Mouse (Mus musculus) small intestine, adult 2 months (tissue): Measurements from ENCODE around the gene Olfr24. TPM values are rescaled to one million over a fixed set of nuclear protein-coding genes. Genes with fewer than 3 reads are reported as not detected.

Source experiments
- H3K27ac ChIP-seq: fragments of 200-500 bp; 2 replicates; pipeline ENCODE4 v1.5.1; 2012; ENCODE audit warnings: low read depth, low read length, control low read depth, inconsistent platforms; ENCODE audit not compliant: insufficient read depth
- H3K27me3 ChIP-seq: fragments of 200-500 bp; 2 replicates; pipeline ENCODE4 v1.6.1; 2012; ENCODE audit warnings: mild to moderate bottlenecking, moderate library complexity, low read length, inconsistent platforms; ENCODE audit not compliant: control insufficient read depth, insufficient read depth
- H3K36me3 ChIP-seq: fragments of 200-500 bp; 2 replicates; pipeline ENCODE4 v1.6.1; 2012; ENCODE audit warnings: mild to moderate bottlenecking, low read length, control low read depth, inconsistent platforms; ENCODE audit not compliant: control insufficient read depth, insufficient read depth
- H3K4me1 ChIP-seq: fragments of 200-500 bp; 2 replicates; pipeline ENCODE4 v1.6.1; 2012; ENCODE audit warnings: low read length, inconsistent platforms, mixed read lengths; ENCODE audit not compliant: control insufficient read depth, insufficient read depth, insufficient read length
- H3K4me3 ChIP-seq: fragments of 200-500 bp; 2 replicates; pipeline ENCODE4 v1.5.1; 2012; ENCODE audit warnings: low read depth, mild to moderate bottlenecking, control low read depth, inconsistent platforms, low read length, moderate library complexity
- CTCF ChIP-seq: fragments of 200-500 bp; IDR thresholded peaks from 2 replicates; pipeline ENCODE4 v1.5.1; 2012; ENCODE audit warnings: low read depth, mild to moderate bottlenecking, control low read depth, inconsistent platforms, low read length, moderate library complexity, mixed read lengths; ENCODE audit not compliant: insufficient replicate concordance, insufficient read length; ENCODE audit errors: extremely low read depth
- POLR2A ChIP-seq: fragments of 200-500 bp; IDR thresholded peaks from 2 replicates; pipeline ENCODE4 v1.6.1; 2012; ENCODE audit warnings: low read depth, mild to moderate bottlenecking, control low read depth, inconsistent platforms, low read length, moderate library complexity
- WGBS: fragments of 180-500 bp; shearing (Covaris S2); methylation state at CpG from one replicate; pipeline ENCODE4 v1.1.7; 2018; 5-methylcytosine and 5-hydroxymethylcytosine counted together
- polyA plus RNA-seq: library from polyadenylated mRNA; depleted of rRNA; stranded (reverse); fragments of >200 nt; gene quantifications from 2 replicates; pipeline ENCODE4 v1.2.3, GENCODE M21; 2012; rRNA removed

The Olfr24 gene
- polyA plus RNA-seq, 1 experiment, result not detected

DNA sequence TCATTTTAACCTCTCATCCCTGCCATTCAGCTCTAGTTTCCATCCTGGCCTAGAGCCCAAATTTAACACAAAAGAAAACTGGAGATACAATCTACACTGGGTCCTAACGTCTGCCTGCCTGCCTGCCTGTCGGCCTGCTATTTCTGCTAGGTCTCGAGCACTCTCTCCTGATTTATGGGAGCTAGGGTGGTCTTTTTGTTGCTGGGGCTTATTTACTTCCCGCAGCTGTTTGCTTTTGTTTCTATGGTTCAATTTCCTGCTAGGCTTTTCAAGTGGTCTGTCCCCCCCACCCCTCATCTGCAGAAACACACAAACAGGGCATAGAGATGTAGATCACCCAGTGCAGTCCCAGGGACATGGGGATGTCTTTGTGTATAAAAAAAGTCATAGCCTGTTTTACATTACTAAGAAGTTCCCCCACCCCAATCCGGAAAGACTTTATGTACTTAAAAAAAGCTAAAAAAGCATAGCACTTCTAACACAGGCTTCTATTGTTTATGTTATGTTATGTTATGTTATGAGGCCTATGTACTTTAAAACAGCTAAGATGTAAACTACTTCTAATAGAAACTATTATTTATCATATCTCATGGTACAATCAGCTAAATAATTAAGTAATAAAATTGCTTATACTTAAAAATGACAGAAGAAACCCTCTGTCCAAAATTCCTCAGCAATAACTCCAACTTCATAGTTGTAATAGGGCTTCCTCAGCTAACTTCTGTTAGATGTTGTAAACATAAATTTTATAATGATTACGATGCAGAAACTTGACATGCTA, 41.7 kb downstream of the Olfr24 start:
- H3K4me3 ChIP-seq, result no peak overlapping the region
- TF ChIP-seq POLR2A (no peak), CTCF (no peak)
- no peaks in the 10 kb centered on the region for H3K4me1 ChIP-seq
- H3K27me3 ChIP-seq, result no peaks in the 10 kb centered on the region
- 36% methylated on average over 6 of the region's 6 CpGs for WGBS
- no peaks in the 10 kb centered on the region for H3K36me3 ChIP-seq
- H3K27ac ChIP-seq, result no peak overlapping the region

DNA sequence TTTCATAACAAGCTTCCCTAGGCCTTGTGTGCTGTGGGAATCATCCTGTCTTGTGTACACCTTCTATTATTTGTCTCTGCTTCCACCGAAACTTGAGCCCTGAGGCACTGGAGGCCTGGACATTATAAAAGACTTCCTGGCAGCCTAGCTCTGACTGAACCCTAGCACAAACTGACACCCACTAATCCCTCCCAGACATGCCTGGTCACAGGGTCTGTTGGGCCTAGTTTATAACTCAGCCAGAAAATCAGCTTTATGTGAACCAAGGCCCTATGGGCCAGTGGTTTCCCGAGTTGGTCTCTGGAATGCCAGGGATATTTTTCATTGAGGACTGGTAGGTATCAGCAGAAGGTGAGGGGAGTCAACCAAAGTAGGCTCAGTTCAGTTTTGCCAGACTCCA, 42.8 kb downstream of the Olfr24 start:
- TF ChIP-seq CTCF (no peak), POLR2A (no peak)
- Histone ChIP-seq H3K4me1 (no peaks in the 10 kb centered on the region), H3K27me3 (no peaks in the 10 kb centered on the region), H3K4me3 (no peak overlapping the region), H3K36me3 (no peaks in the 10 kb centered on the region), H3K27ac (no peak overlapping the region)
- WGBS, result 39% methylated on average over 2 of the region's 2 CpGs

DNA sequence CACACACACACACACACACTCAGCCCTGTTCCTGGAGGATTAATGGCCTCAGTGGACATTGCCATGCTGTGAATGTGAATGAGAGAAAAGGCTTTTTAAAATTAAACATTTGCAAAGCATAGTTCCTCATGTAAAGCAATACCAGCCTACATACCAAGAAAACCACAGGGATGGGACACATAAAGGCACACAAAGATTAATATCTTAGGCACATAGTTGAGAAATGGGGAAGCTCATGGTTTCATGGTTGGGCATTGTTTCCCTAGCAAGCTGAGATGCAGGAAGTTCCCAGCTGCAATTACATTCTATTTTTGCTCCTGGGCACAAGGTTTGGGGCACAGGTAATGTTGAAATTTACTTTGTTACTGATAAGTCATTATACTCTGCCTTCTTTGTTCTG, 58.2 kb downstream of the Olfr24 start:
- H3K27me3 ChIP-seq, result no peaks in the 10 kb centered on the region
- no peak overlapping the region for H3K4me3 ChIP-seq
- no peaks in the 10 kb centered on the region for H3K36me3 ChIP-seq

More for the DNA sequence above, 58.2 kb downstream of the Olfr24 start:
- H3K4me1 ChIP-seq, result no peaks in the 10 kb centered on the region
- no peak overlapping the region for H3K27ac ChIP-seq
- no peak for TF ChIP-seq CTCF
- no peak for TF ChIP-seq POLR2A

Other genes starting within 250 kb of the Olfr24 start
- gene Muc16, start 89.5 kb downstream of the Olfr24 start, polyA plus RNA-seq, result 0.14 TPM in 1 of 2 replicates, not detected in the other
- gene Olfr828, start 55.5 kb upstream of the Olfr24 start, polyA plus RNA-seq, result not detected in 2 replicates
- gene Olfr829, start 90.9 kb upstream of the Olfr24 start, polyA plus RNA-seq, result not detected in 2 replicates
- not detected in 2 replicates for gene Olfr830, start 110.7 kb upstream of the Olfr24 start, polyA plus RNA-seq
- not detected in 2 replicates for gene Olfr832, start 173.1 kb upstream of the Olfr24 start, polyA plus RNA-seq
- gene Olfr834, start 224.0 kb upstream of the Olfr24 start, polyA plus RNA-seq, result not detected in 2 replicates